Mouse (Mus musculus): ENCODE results near the gene Alpk3. TPM values are rescaled to one million over a fixed set of nuclear protein-coding genes. Genes with fewer than 3 reads are reported as not detected.
A peak's percentile ranks its signal among the peaks of the same experiment; 100 is the strongest.

Alpk3 gene
- polyA plus RNA-seq, 1 experiment from 2014 or later, result 0.33 TPM

GRCm38 (mm10) chr7:81109717-81110651, 52.6 kb downstream of the Alpk3 start:
- ATAC-seq (replicated peaks; ENCODE audit: low FRiP score) (no peak), DNase-seq (ENCODE audit: low spot score) (no peak)
- Histone ChIP-seq H3K9ac (ENCODE audit: low read depth, low read length) (no peak overlapping the region), H3K27ac (ENCODE audit: low read depth, low read length) (no peak overlapping the region), H3K4me1 (replicated peaks; ENCODE audit: control insufficient read depth, insufficient read depth, low read length) (peaks cover 2% of the 10 kb centered on the region), H3K4me3 (ENCODE audit: low read depth, low read length) (no peak overlapping the region), H3K4me2 (no peak overlapping the region), H3K36me3 (ENCODE audit: control insufficient read depth, insufficient read depth, low read length) (no peaks in the 10 kb centered on the region), H3K27me3 (replicated peaks; ENCODE audit: control insufficient read depth, insufficient read depth, low read length) (no peaks in the 10 kb centered on the region), H3K9me3 (ENCODE audit: control insufficient read depth, low read length) (no peaks in the 10 kb centered on the region)
- 52% methylated on average over 9 of the region's 9 CpGs for WGBS

- Histone ChIP-seq H3K4me1 (replicated peaks; ENCODE audit: control insufficient read depth, insufficient read depth, low read length) (peaks cover 2% of the 10 kb centered on the region), H3K27me3 (replicated peaks; ENCODE audit: control insufficient read depth, insufficient read depth, low read length) (no peaks in the 10 kb centered on the region), H3K9ac (ENCODE audit: low read depth, low read length) (no peak overlapping the region), H3K9me3 (ENCODE audit: control insufficient read depth, low read length) (no peaks in the 10 kb centered on the region), H3K36me3 (ENCODE audit: control insufficient read depth, insufficient read depth, low read length) (no peaks in the 10 kb centered on the region), H3K4me2 (no peak overlapping the region), H3K4me3 (ENCODE audit: low read depth, low read length) (no peak overlapping the region), H3K27ac (ENCODE audit: low read depth, low read length) (no peak overlapping the region)
- DNase-seq (ENCODE audit: low spot score), result no peak
- ATAC-seq (replicated peaks; ENCODE audit: low FRiP score), result no peak
- 82% methylated on average over 4 of the region's 4 CpGs for WGBS
These were observed 53.4 kb downstream of the Alpk3 start for GRCm38 (mm10) chr7:81110791-81111190.

- ATAC-seq (replicated peaks; ENCODE audit: low FRiP score) (no peak), DNase-seq (ENCODE audit: low spot score) (no peak)
- Histone ChIP-seq H3K9me3 (ENCODE audit: control insufficient read depth, low read length) (no peaks in the 10 kb centered on the region), H3K9ac (ENCODE audit: low read depth, low read length) (no peak overlapping the region), H3K4me2 (no peak overlapping the region), H3K36me3 (ENCODE audit: control insufficient read depth, insufficient read depth, low read length) (no peaks in the 10 kb centered on the region), H3K27ac (ENCODE audit: low read depth, low read length) (no peak overlapping the region), H3K4me3 (ENCODE audit: low read depth, low read length) (no peak overlapping the region), H3K4me1 (replicated peaks; ENCODE audit: control insufficient read depth, insufficient read depth, low read length) (peaks cover 2% of the 10 kb centered on the region), H3K27me3 (replicated peaks; ENCODE audit: control insufficient read depth, insufficient read depth, low read length) (no peaks in the 10 kb centered on the region)
- 95% methylated on average over 2 of the region's 2 CpGs for WGBS
These were observed 54.3 kb downstream of the Alpk3 start for GRCm38 (mm10) chr7:81111729-81112128.

- 42% methylated on average over 6 of the region's 6 CpGs for WGBS
- Histone ChIP-seq H3K9ac (ENCODE audit: low read depth, low read length) (no peak overlapping the region), H3K4me2 (no peak overlapping the region), H3K27ac (ENCODE audit: low read depth, low read length) (no peak overlapping the region), H3K4me1 (replicated peaks; ENCODE audit: control insufficient read depth, insufficient read depth, low read length) (peaks cover 2% of the 10 kb centered on the region), H3K36me3 (ENCODE audit: control insufficient read depth, insufficient read depth, low read length) (no peaks in the 10 kb centered on the region), H3K4me3 (ENCODE audit: low read depth, low read length) (no peak overlapping the region), H3K9me3 (ENCODE audit: control insufficient read depth, low read length) (no peaks in the 10 kb centered on the region), H3K27me3 (replicated peaks; ENCODE audit: control insufficient read depth, insufficient read depth, low read length) (no peaks in the 10 kb centered on the region)
- no peak for DNase-seq (ENCODE audit: low spot score)
- no peak for ATAC-seq (replicated peaks; ENCODE audit: low FRiP score)
These were observed 55.4 kb downstream of the Alpk3 start for GRCm38 (mm10) chr7:81112686-81113360.

- DNase-seq (ENCODE audit: low spot score) (no peak), ATAC-seq (replicated peaks; ENCODE audit: low FRiP score) (no peak)
- no peak within 1 kb of the TSS for H3K27ac ChIP-seq (ENCODE audit: low read depth, low read length)
- H3K4me2 ChIP-seq, result no peak within 1 kb of the TSS
- H3K27me3 ChIP-seq (replicated peaks; ENCODE audit: control insufficient read depth, insufficient read depth, low read length), result no peaks in the 10 kb centered on the region
- WGBS, result 65% methylated on average over 6 of the region's 6 CpGs
- no peaks in the 10 kb centered on the region for H3K36me3 ChIP-seq (ENCODE audit: control insufficient read depth, insufficient read depth, low read length)
- no peak within 1 kb of the TSS for H3K4me3 ChIP-seq (ENCODE audit: low read depth, low read length)
- H3K4me1 ChIP-seq (replicated peaks; ENCODE audit: control insufficient read depth, insufficient read depth, low read length), result peaks cover 2% of the 10 kb centered on the region
- no peak within 1 kb of the TSS for H3K9ac ChIP-seq (ENCODE audit: low read depth, low read length)
- no peaks in the 10 kb centered on the region for H3K9me3 ChIP-seq (ENCODE audit: control insufficient read depth, low read length)
These were observed 57.2 kb downstream of the Alpk3 start, which contains the start of gene Slc28a1 for GRCm38 (mm10) chr7:81114555-81114954. Slc28a1 (plus strand) TSS chr7:81114799.

- no peaks in the 10 kb centered on the region for H3K36me3 ChIP-seq (ENCODE audit: control insufficient read depth, insufficient read depth, low read length)
- no peaks in the 10 kb centered on the region for H3K27me3 ChIP-seq (replicated peaks; ENCODE audit: control insufficient read depth, insufficient read depth, low read length)
- 0 out of 2 replicates have a peak overlapping the region, but pooled peaks have one; percentile 12 for H3K9ac ChIP-seq (ENCODE audit: low read depth, low read length)
- H3K9me3 ChIP-seq (ENCODE audit: control insufficient read depth, low read length), result no peaks in the 10 kb centered on the region
- ATAC-seq (replicated peaks; ENCODE audit: low FRiP score) (no peak), DNase-seq (ENCODE audit: low spot score) (no peak)
- WGBS, result 57% methylated on average over 3 of the region's 3 CpGs
- H3K4me2 ChIP-seq, result no peak overlapping the region
- H3K27ac ChIP-seq (ENCODE audit: low read depth, low read length), result no peak overlapping the region
- H3K4me1 ChIP-seq (replicated peaks; ENCODE audit: control insufficient read depth, insufficient read depth, low read length), result peaks cover 21% of the 10 kb centered on the region
- H3K4me3 ChIP-seq (ENCODE audit: low read depth, low read length), result no peak overlapping the region
These were observed 63.7 kb downstream of the Alpk3 start for GRCm38 (mm10) chr7:81121099-81121498.

GRCm38 (mm10) chr7:81122808-81123207, 65.4 kb downstream of the Alpk3 start:
- DNase-seq (ENCODE audit: low spot score) (no peak), ATAC-seq (replicated peaks; ENCODE audit: low FRiP score) (no peak)
- Histone ChIP-seq H3K27me3 (replicated peaks; ENCODE audit: control insufficient read depth, insufficient read depth, low read length) (no peaks in the 10 kb centered on the region), H3K4me3 (ENCODE audit: low read depth, low read length) (no peak overlapping the region), H3K36me3 (ENCODE audit: control insufficient read depth, insufficient read depth, low read length) (no peaks in the 10 kb centered on the region), H3K9ac (ENCODE audit: low read depth, low read length) (no peak overlapping the region), H3K4me2 (no peak overlapping the region), H3K9me3 (ENCODE audit: control insufficient read depth, low read length) (no peaks in the 10 kb centered on the region), H3K4me1 (replicated peaks; ENCODE audit: control insufficient read depth, insufficient read depth, low read length) (peaks cover 21% of the 10 kb centered on the region), H3K27ac (ENCODE audit: low read depth, low read length) (no peak overlapping the region)
- WGBS, result 48% methylated on average over 2 of the region's 2 CpGs

GRCm38 (mm10) chr7:81123553-81123952, 66.2 kb downstream of the Alpk3 start:
- Histone ChIP-seq H3K4me3 (ENCODE audit: low read depth, low read length) (0 out of 2 replicates have a peak overlapping the region, but pooled peaks have one; percentile 15), H3K36me3 (ENCODE audit: control insufficient read depth, insufficient read depth, low read length) (no peaks in the 10 kb centered on the region), H3K4me1 (replicated peaks; ENCODE audit: control insufficient read depth, insufficient read depth, low read length) (peaks cover 21% of the 10 kb centered on the region), H3K9me3 (ENCODE audit: control insufficient read depth, low read length) (no peaks in the 10 kb centered on the region), H3K27me3 (replicated peaks; ENCODE audit: control insufficient read depth, insufficient read depth, low read length) (no peaks in the 10 kb centered on the region), H3K9ac (ENCODE audit: low read depth, low read length) (no peak overlapping the region), H3K27ac (ENCODE audit: low read depth, low read length) (0 out of 2 replicates have a peak overlapping the region, but pooled peaks have one; percentile 38), H3K4me2 (peak overlapping the region; percentile 16)
- no peak for DNase-seq (ENCODE audit: low spot score)
- peak; percentile 36; the same call in 1 of the 2 replicates for ATAC-seq (replicated peaks; ENCODE audit: low FRiP score)
- 48% methylated on average over 5 of the region's 5 CpGs for WGBS

Data from liver, embryonic 11.5 days (tissue).